Mouse (Mus musculus): ENCODE data around the gene Sf1.

DNA sequence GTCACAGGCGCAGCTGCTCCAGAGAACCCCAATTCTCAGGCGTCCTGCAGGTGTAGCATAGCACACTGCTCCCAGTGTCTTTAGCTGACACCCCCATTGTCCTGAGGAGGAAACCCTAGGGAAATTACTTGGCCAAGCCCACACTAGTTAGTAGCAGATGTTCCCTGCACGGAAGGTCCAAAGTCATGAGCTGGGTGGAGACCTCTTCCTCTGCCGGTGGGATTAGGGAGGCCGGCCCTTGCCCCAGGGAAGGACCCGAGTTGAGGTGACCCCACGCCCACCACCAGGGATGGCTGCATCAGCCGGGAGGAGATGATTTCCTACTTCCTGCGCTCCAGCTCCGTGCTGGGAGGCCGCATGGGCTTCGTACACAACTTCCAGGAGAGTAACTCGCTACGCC lies 49.3 kb downstream of the Sf1 start:
- TF ChIP-seq POLR2A (IDR thresholded peaks at IDR 0.05; ENCODE audit: borderline replicate concordance, extremely low read depth, insufficient read depth, insufficient read length, poor library complexity, severe bottlenecking) = no peak
- TF ChIP-seq CTCF (IDR thresholded peaks at IDR 0.05; ENCODE audit: borderline replicate concordance, extremely low read depth, insufficient read depth, insufficient read length) = no peak
